Mouse (Mus musculus) telencephalon, adult 2 months (tissue): Measurements from ENCODE around the gene Gp1ba.

Source experiments
- DNase-seq: peaks from one replicate; pipeline ENCODE4 v3.0.0-alpha.2; 2011; ENCODE audit warnings: low read depth, low spot score

The Gp1ba gene

GRCm38 (mm10) chr11:70653345-70654197, 14.6 kb downstream of the Gp1ba start:
- no peak for DNase-seq

GRCm38 (mm10) chr11:70654198-70654922, 15.4 kb downstream of the Gp1ba start, which contains the start of gene Pfn1:
TSS of gene Pfn1 (minus strand) at chr11:70654644.
- peak; percentile 62 for DNase-seq

- peak; percentile 55 for DNase-seq
Observed at GRCm38 (mm10) chr11:70654923-70655570, 16.1 kb downstream of the Gp1ba start.

- DNase-seq = no peak
Observed at GRCm38 (mm10) chr11:70655571-70656455, 16.9 kb downstream of the Gp1ba start.

GRCm38 (mm10) chr11:70656456-70656927, 17.6 kb downstream of the Gp1ba start:
- no peak for DNase-seq

- no peak for DNase-seq
Observed at GRCm38 (mm10) chr11:70656964-70657363, 18.0 kb downstream of the Gp1ba start, which contains the start of gene Eno3. TSS of gene Eno3 (plus strand) at chr11:70657202.

GRCm38 (mm10) chr11:70657573-70657972, 18.7 kb downstream of the Gp1ba start:
- DNase-seq = no peak

GRCm38 (mm10) chr11:70657991-70658390, 19.1 kb downstream of the Gp1ba start:
- no peak for DNase-seq

- no peak for DNase-seq
Observed at GRCm38 (mm10) chr11:70658521-70658920, 19.6 kb downstream of the Gp1ba start.

GRCm38 (mm10) chr11:70658942-70659341, 20.0 kb downstream of the Gp1ba start:
- DNase-seq = no peak

- no peak for DNase-seq
Observed at GRCm38 (mm10) chr11:70660571-70660970, 21.6 kb downstream of the Gp1ba start.

GRCm38 (mm10) chr11:70663101-70663500, 24.2 kb downstream of the Gp1ba start:
- no peak for DNase-seq

- no peak for DNase-seq
Observed at GRCm38 (mm10) chr11:70663957-70664356, 25.0 kb downstream of the Gp1ba start.

GRCm38 (mm10) chr11:70664741-70665140, 25.8 kb downstream of the Gp1ba start:
- no peak for DNase-seq

- no peak for DNase-seq
Observed at GRCm38 (mm10) chr11:70666687-70667086, 27.8 kb downstream of the Gp1ba start.

GRCm38 (mm10) chr11:70667271-70668150, 28.6 kb downstream of the Gp1ba start:
- no peak for DNase-seq

GRCm38 (mm10) chr11:70668335-70668770, 29.4 kb downstream of the Gp1ba start:
- no peak for DNase-seq

- peak; percentile 100 for DNase-seq
Observed at GRCm38 (mm10) chr11:70668771-70669505, 30.0 kb downstream of the Gp1ba start, which contains the start of gene Spag7. TSS of gene Spag7 (minus strand) at chr11:70669416.
